Mouse (Mus musculus): ENCODE results near the gene Adamtsl5.

The Adamtsl5 gene

DNA sequence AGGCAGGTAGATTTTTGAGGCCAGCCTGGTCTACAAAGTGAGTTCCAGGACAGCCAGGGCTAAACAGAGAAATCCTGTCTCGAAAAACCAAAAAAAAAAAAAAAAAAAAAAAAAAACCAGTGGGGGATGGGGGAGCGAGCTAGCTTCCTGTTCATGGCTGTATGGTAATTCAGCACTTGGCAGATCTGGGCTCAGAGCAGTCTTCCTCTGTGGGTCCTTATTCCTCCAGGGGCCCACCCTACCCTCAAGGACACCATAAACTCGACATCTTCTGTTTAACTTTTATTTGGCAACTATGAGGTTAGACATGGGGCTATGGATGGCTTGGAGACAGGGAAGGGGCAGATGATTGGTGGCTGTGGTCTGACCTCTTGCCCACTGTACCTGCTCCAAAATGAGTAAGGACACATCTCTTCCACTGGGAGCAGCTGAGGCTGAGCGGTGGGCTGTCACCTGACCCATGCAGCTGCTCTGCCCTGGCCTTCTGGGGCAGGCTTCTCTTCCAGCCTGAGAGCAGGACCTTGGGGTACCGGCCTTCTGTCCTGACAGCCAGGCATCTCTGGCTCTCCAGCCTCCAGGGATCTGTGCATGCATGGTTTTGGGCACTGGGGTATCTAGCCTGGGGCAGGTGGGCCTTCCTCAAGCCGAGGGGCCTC, 27.1 kb downstream of the Adamtsl5 start:
- DNase-seq (ENCODE audit: low read depth in 1 of 2, low spot score in 2 of 2) = no peak

DNA sequence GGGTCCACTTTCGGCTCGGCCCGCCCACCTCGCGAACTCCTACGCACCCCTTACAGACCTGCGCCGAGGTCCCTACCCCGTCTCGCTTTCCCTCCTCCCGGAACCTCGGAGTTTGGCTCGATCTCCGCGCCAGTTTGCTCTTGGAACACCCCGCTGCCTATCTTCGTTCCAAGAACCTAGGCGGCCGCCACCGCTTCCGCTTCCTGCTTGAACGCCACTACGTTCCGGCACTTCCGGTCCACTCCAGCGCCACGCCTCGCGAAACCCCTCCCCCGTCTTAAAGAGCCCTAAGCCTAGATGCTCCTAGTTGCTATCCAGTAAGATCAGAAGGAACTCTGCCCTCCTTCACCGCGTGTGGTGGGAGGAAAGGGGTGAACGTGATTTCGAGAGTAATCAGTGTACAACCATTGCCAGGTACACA, 27.9 kb downstream of the Adamtsl5 start, which contains the start of gene 2310011J03Rik:
TSS of gene 2310011J03Rik (minus strand) at position 198 of the 421 bp plus-strand sequence.
- peak; percentile 72 to 80 for DNase-seq (ENCODE audit: low read depth in 1 of 2, low spot score in 2 of 2)

DNA sequence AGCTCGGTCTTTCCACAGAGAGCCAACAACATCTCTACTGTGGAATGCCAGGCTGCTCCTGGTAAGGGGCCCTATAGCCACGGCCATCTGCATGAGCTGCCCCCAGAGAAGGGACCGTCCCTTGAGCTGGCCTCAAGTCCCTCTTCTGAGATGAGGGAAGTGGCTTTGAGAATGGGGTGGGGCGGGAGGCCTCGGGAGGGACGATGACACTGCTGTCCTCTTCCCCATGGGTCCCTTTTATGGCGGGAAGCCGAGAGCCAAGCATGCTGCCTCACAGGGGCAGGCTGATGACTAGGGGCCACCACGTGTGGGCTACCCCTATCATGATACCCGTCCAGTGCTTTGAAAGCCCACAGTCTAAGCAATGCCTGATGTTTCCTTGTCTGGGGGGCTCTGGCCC, 31.2 kb downstream of the Adamtsl5 start:
- DNase-seq (ENCODE audit: low read depth in 1 of 2, low spot score in 2 of 2) = no peak

DNA sequence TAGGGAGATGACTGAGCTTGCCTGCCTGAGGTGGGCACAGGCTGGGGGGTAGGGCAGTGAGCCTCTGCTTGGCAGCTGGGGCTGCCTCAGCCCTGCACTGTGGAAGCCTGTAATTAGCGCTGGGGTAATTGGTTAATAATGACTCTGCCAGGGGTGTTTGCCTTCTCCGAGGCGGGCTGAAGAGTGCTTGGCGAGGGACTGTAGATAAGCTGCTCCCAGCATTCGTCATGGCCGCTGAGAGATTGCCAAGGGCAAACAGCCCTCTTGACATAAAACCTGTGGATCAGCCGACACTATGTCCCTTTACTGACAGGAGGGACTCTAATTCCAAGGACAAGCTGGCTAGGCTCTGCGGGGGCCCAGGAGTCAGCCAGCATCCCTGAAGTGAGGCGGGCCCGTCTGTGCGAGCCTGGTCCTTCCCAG, 31.8 kb downstream of the Adamtsl5 start:
- DNase-seq (ENCODE audit: low read depth in 1 of 2, low spot score in 2 of 2) = no peak

DNA sequence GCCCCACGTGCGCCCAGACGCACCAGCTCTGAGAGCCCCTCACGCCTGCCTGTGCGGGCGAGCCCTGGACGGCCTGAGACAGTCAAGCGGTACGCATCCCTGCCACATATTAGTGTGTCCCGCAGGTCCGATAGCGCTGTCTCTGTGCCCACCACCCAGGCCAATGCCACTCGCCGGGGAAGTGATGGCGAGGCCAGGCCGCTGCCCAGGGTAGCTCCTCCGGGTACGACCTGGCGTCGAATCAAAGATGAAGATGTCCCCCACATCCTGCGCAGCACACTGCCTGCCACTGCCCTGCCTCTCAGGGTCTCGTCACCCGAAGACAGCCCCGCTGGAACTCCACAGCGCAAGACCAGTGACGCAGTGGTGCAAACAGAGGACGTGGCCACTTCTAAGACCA, 32.9 kb downstream of the Adamtsl5 start:
- DNase-seq (ENCODE audit: low read depth in 1 of 2, low spot score in 2 of 2) = no peak

DNA sequence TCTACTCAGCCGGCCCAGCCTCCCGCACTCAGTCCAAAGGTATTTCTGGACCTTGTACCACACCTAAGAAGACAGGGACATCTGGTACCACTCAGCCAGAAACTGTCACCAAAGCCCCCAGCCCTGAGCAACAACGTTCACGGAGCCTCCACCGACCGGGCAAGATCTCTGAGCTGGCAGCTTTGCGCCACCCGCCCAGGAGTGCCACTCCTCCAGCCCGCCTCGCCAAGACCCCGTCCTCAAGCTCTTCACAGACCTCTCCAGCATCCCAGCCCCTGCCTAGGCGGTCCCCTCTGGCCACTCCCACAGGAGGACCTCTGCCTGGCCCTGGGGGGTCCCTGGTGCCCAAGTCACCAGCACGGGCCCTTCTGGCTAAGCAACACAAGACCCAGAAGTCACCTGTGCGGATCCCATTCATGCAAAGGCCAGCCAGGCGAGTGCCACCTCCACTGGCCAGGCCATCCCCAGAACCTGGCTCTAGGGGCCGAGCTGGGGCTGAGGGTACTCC, 33.7 kb downstream of the Adamtsl5 start:
- no peak for DNase-seq (ENCODE audit: low read depth in 1 of 2, low spot score in 2 of 2)

DNA sequence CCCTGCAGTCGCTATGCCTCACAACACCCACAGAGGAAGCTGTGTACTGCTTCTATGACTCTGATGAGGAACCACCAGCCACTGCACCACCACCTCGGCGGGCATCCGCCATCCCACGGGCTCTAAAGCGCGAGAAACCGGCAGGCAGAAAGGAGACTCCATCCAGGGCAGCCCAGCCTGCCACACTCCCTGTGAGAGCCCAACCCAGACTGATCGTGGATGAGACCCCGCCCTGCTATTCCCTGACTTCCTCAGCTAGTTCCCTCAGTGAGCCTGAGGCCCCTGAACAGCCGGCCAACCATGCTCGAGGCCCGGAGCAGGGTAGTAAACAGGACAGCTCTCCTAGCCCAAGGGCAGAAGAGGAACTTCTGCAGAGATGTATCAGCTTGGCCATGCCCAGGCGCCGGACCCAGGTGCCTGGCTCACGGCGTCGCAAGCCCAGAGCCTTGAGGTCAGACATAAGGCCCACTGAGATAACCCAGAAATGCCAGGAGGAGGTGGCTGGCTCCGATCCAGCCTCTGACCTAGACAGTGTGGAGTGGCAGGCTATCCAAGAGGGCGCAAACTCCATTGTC, 34.5 kb downstream of the Adamtsl5 start:
- DNase-seq (ENCODE audit: low read depth in 1 of 2, low spot score in 2 of 2) = no peak

DNA sequence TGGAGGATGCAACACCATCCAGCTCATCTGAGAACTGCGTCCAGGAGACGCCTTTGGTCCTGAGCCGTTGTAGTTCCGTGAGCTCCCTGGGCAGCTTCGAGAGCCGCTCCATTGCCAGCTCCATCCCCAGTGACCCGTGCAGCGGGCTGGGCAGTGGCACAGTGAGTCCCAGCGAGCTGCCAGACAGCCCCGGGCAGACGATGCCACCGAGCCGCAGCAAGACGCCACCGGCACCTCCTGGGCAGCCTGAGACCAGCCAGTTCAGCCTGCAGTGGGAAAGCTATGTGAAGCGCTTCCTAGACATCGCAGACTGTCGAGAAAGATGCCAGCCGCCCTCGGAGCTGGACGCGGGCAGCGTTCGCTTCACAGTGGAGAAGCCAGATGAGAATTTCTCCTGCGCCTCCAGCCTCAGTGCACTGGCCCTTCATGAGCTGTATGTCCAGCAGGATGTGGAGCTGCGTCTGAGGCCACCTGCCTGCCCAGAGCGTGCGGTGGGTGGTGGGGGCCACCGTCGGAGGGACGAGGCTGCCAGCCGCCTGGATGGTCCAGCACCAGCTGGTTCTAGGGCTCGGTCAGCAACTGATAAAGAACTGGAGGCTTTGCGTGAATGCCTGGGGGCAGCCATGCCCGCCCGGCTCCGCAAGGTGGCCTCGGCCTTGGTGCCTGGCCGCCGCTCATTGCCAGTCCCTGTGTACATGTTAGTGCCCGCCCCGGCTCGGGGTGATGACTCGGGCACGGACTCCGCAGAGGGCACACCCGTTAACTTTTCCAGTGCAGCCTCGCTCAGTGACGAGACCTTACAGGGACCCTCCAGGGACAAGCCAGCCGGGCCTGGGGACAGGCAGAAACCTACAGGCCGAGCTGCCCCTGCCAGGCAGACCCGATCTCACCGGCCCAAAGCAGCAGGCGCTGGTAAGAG, 35.4 kb downstream of the Adamtsl5 start:
- DNase-seq (ENCODE audit: low read depth in 1 of 2, low spot score in 2 of 2) = no peak

DNA sequence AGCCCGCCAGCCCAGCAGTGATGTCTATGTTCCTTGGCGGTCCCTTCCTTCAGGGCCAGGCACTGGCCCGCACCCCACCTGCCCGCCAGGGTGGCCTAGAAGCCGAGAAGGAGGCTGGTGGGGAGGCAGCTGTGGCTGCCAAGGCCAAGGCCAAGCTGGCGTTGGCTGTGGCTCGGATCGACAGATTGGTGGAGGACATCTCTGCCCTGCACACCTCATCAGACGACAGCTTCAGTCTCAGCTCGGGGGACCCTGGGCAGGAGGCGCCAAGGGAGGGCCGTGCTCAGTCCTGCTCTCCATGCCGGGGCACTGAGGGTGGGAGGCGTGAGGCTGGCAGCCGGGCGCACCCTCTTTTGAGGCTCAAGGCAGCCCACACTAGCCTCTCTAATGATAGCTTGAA, 36.7 kb downstream of the Adamtsl5 start:
- no peak for DNase-seq (ENCODE audit: low read depth in 1 of 2, low spot score in 2 of 2)

DNA sequence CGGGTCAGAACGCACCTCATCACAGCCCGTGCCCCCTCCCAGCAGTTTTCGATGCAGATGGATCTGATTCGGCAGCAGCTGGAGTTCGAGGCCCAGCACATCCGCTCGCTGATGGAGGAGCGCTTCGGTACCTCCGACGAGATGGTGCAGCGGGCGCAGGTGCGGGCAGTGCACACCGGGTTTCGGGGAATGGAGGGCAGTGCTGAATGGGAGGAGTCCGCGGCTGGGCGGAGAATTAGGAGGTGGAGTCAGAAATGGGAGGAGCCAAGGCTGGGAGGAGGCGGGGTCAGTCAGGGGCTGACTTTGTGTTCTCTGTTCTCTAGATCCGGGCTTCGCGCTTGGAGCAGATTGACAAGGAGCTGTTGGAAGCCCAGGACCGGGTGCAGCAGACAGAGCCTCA, 43.4 kb downstream of the Adamtsl5 start:
- peak in 1 of 2 experiments; percentile 31 for DNase-seq (ENCODE audit: low read depth in 1 of 2, low spot score in 2 of 2)

DNA sequence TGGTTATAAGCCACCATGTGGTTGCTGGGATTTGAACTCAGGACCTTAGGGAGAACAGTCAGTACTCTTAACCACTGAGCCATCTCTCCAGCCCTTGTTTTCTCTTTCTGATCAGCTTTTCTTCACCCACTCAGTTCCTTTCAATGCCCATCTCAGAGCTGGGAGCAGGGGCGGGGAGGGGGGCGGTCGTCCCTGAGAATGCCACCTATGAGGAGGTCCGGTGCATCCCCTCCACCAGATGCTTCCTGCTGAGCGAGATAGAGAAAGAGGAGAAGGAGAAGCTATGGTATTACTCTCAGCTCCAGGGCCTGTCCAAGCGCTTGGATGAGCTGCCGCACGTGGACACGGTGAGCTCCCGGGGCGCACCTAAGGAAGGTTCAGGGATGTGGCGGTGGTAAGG, 43.8 kb downstream of the Adamtsl5 start:
- DNase-seq (ENCODE audit: low read depth in 1 of 2, low spot score in 2 of 2) = no peak

DNA sequence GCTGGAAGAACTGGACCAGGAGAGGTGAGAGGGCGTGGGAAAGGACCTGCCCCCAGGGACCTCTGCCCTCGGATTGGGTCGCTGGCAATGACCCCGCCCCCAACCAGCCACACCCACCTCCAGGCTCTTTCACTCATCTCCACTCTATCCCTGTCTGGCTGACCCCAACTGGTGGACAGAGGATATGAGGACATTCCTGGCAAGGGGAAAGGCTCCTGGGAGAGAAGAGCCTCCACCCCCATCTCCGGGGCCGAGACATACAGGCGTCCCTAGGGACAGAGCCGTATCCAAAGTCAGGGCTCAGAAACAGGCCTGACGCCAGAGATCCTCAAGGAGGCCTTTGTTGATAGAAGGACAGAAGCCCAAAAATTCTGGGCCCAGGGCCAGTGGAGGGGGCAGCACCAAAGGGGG, 45.7 kb downstream of the Adamtsl5 start:
- DNase-seq (ENCODE audit: low read depth in 1 of 2, low spot score in 2 of 2) = no peak

DNA sequence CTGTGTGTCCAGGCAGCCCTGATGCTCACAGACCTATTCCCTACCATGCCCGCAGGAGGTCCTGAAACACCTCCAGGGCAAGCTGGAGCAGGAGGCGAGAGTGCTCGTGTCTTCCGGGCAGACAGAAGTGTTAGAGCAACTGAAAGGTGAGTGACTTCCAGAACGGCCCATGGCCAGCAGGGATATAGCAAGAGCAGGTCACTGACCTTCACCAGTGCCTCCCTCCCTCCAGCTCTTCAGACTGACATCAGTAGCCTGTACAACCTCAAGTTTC, 46.2 kb downstream of the Adamtsl5 start:
- DNase-seq (ENCODE audit: low read depth in 1 of 2, low spot score in 2 of 2) = no peak

DNA sequence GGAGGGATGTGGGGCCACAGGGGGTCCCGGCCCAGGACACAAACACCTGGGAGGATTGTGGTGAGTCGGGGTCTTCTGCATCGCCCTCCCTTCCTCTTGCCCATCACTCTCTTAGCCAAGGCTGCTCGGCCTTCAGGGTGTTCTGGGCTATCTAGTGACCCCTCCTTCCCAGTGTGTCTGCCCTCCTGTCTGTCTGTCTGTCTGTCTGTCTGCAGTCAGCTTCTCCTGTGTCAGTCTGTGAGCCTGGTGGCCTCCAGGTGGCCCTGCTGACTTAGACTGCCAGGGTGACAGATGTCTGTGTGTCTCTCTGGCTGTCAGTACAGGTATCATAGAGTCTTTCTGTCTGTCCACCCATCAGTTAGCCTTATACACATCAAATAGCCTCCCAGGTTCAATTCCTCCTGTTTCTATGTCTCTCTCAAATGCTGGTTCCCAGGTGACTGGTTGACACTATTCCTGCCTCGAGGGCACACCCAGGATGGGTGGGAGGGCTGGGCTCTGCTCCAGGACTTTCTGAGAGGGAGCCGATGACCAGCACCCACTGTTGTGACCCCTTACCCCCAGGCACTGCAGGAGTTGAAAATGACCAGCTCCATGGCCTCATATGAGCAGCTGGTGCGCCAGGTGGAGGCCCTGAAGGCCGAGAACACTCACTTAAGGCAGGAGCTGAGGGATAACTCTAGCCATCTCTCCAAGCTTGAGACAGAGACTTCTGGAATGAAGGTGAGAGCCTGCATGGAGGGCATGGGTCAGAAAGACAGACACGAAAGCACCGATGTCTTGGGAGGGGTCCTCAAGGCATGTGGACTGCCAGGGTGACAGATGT, 46.7 kb downstream of the Adamtsl5 start:
- DNase-seq (ENCODE audit: low read depth in 1 of 2, low spot score in 2 of 2) = no peak

DNA sequence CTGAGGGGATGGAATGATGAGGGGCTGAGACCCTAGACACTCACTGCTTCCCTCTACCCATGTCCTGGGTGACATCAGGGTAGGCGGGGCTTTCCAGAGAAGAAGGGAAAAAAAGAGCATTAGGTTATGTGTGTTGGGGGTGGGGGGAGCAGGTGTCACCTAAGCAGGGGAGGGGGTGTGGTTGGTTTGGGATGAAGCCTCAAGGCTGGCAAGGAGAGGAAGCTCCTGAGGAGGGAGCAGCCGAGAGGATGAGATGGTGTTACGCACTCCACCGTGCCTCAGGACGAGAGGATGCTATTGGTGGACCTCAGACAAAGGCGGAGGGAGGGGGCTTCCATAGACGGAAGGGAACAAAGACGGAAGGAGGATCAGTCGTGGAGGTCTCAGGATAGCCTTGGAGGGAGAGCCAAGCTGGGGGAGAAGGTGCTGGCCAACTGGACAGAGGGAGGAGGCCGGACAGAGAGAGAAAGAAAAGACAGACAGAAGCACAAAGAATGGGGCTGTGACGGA, 47.5 kb downstream of the Adamtsl5 start:
- no peak for DNase-seq (ENCODE audit: low read depth in 1 of 2, low spot score in 2 of 2)

DNA sequence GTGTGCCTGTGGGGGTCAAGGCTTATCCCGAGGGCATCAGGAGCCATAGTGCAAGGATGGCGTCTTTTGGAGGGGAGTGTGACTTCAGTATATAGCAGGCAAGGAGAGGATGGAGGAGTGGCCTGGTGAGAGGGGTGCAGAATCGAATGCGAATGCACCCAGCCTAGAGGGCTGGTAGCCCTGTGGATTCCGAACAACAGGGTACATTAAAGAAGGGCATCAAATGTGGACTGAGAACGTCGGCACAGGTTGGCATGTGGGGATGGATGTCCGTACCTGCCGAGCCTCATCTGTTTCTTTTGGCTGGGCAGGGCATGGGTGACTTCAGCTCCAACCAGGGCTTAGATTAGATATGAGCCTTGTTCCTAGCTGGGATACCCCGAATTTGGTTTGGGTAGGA, 48.4 kb downstream of the Adamtsl5 start:
- DNase-seq (ENCODE audit: low read depth in 1 of 2, low spot score in 2 of 2) = no peak

DNA sequence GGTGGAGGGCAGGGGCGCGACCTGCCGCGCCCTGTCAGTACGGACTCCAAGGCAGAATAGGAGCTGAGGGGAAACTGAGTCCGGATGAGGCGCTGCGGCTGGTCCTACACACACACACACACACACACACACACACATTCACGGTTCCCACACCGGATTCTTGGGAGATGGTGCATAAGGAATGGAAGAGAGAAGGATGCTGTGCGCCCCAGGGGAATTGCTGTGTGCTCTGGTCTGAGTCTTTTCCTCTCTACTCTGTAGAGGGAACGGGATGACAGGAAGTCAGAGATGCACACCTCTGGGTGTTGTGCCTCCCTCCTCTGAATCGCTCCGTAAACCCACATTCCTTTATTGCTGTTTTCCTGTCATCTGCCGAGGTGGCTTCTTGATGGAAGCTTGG, 48.9 kb downstream of the Adamtsl5 start:
- no peak for DNase-seq (ENCODE audit: low read depth in 1 of 2, low spot score in 2 of 2)

DNA sequence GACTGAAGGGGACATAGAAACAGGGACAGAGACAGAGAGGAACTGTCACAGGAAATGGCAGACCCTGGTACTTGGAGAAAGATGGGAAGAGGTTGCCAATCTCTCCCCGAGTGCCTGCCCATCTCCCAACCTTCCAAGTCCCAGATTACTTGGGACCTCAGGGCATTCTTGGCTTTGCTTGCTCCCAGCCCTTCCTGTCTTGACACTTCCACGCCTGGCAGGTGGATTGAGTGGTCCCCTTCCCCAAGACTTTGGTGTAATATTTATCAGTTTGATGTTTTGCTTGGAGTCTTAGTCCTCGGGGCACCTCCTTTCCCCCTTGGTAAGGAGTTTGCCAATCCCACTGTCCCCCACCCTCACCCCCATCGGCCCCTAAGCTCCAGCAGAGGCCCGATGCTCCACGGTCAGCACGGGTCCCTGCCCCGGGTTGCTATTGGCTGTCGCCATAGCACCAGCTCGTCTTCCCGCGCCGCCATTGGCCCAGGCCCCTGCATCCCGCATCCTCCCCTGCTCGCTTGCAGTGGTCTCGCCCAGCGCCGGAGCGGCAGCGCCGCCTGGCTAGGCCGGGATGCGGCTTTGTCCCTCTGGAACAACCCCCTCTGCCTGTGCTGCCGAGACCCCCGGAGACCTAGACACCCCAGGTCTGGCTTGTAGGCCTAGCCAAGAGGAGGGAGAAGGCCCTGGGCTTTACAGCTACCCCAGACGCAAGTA, 49.5 kb downstream of the Adamtsl5 start:
- DNase-seq (ENCODE audit: low read depth in 1 of 2, low spot score in 2 of 2) = no peak

DNA sequence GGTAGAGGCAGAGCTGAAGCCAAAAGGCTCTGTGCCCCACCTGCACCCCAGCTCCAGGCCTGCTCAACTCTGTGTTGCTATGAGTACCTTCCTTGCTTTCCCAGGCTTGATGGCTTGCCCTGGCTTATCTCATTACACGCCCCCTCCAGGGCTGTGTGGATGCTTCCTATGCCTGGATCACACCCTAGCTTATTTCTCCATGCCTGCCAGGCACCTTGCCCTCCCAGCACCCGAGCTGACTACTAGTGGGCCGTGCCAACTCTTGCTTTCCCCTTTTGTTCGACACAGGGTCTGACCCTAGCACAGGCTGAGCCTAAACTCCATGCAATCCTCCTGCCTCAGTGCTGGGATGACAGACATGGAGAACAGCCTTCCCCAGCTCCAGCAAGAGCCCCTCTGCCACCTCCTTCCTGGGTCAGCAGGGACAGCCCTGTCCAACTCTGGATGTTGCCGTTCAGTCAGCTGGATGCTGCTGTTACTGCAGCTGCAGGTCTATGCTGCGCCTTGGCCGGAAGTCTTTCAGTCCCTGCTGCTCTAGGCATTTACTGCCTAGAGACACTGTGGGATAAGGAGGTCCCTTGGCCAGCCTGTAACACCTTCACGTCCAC, 50.6 kb downstream of the Adamtsl5 start:
- no peak for DNase-seq (ENCODE audit: low read depth in 1 of 2, low spot score in 2 of 2)

DNA sequence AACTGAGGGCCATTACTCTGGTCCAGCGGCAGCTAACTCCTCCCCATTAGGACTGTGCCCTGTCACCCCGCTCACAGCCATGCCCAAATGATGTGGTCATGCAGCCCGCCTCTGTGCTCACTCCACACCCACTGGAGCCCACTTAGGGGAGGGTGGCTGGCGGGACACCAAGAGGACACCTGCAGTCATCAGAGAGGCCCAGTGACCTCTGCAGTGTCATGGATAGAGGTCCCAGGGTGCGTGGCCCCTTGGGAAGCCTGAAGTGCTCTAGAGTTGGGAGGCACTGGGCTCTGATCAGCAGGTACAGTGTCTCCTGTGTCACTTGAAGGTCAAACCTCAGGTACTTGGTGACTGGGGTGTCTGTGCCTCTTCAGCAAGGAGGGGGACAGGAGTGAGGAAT, 51.4 kb downstream of the Adamtsl5 start:
- no peak for DNase-seq (ENCODE audit: low read depth in 1 of 2, low spot score in 2 of 2)
